Mouse (Mus musculus) cortical plate, adult 2 months (tissue): ENCODE measurements around the gene Zfp839. TPM values are rescaled to one million over a fixed set of nuclear protein-coding genes. Genes with fewer than 3 reads are reported as not detected.
A peak's percentile ranks its signal among the peaks of the same experiment; 100 is the strongest.

Experiments used
- H3K27ac ChIP-seq: fragments of 200-500 bp; 2 replicates; pipeline ENCODE4 v1.5.1; 2012; ENCODE audit warnings: low read length, control low read depth, inconsistent platforms; ENCODE audit not compliant: insufficient read depth
- H3K4me1 ChIP-seq: fragments of 200-500 bp; 2 replicates; pipeline ENCODE4 v1.6.1; 2011; ENCODE audit warnings: low read length; ENCODE audit not compliant: control insufficient read depth, insufficient read depth
- H3K4me3 ChIP-seq: fragments of 200-500 bp; 2 replicates; pipeline ENCODE4 v1.5.1; 2011; ENCODE audit warnings: mild to moderate bottlenecking, low read length, control low read depth; ENCODE audit not compliant: insufficient read depth
- CTCF ChIP-seq: fragments of 200-500 bp; IDR thresholded peaks from 2 replicates; pipeline ENCODE4 v1.5.1; 2011; ENCODE audit warnings: mild to moderate bottlenecking, control low read depth, low read length; ENCODE audit not compliant: insufficient read depth; ENCODE audit errors: extremely low read depth
- POLR2A ChIP-seq: fragments of 200-500 bp; IDR thresholded peaks from 2 replicates; pipeline ENCODE4 v1.6.1; 2011; ENCODE audit warnings: mild to moderate bottlenecking, low read length, control low read depth; ENCODE audit not compliant: insufficient read depth; ENCODE audit errors: extremely low read depth
- polyA plus RNA-seq: library from polyadenylated mRNA; depleted of rRNA; stranded (reverse); fragments of >200 nt; gene quantifications from 2 replicates; pipeline ENCODE4 v1.2.3, GENCODE M21; 2012; rRNA removed

Zfp839 gene
- polyA plus RNA-seq, 1 experiment, result 7.0 TPM

- TF ChIP-seq POLR2A, result no peak
- TF ChIP-seq CTCF, result 0 out of 2 replicates have a peak, but pooled peaks have one; percentile 7
- H3K4me1 ChIP-seq, result peaks cover 11% of the 10 kb centered on the region; the same call in 1 of the 2 replicates
- no peak overlapping the region for H3K4me3 ChIP-seq
- H3K27ac ChIP-seq, result no peak overlapping the region
Measured at GRCm38 (mm10) chr12:110903536-110903935, 53.5 kb downstream of the Zfp839 start.

- peaks cover 15% of the 10 kb centered on the region for H3K4me1 ChIP-seq
- H3K4me3 ChIP-seq, result no peak overlapping the region
- peak overlapping the region; percentile 60; the same call in 1 of the 2 replicates for H3K27ac ChIP-seq
- TF ChIP-seq CTCF, result no peak
- no peak for TF ChIP-seq POLR2A
Measured at GRCm38 (mm10) chr12:110907845-110908244, 57.8 kb downstream of the Zfp839 start.

GRCm38 (mm10) chr12:110909962-110910361 is 59.9 kb downstream of the Zfp839 start:
- TF ChIP-seq CTCF, result no peak
- no peak for TF ChIP-seq POLR2A
- peak overlapping the region; percentile 92 for H3K27ac ChIP-seq
- no peak overlapping the region for H3K4me3 ChIP-seq

GRCm38 (mm10) chr12:110915761-110916160 is 65.7 kb downstream of the Zfp839 start:
- Histone ChIP-seq H3K4me1 (no peaks in the 10 kb centered on the region; the same call in 1 of the 2 replicates), H3K4me3 (no peak overlapping the region), H3K27ac (no peak overlapping the region)
- TF ChIP-seq CTCF (no peak), POLR2A (no peak)

More at GRCm38 (mm10) chr12:110909962-110910361, 59.9 kb downstream of the Zfp839 start:
- peaks cover 15% of the 10 kb centered on the region for H3K4me1 ChIP-seq

Other genes with a start within 250 kb of the Zfp839 start
- gene Dync1h1, start 248.8 kb upstream of the Zfp839 start, polyA plus RNA-seq, result 279 and 350 TPM in 2 replicates
- not detected in 2 replicates for gene 1700001K19Rik, start 167.6 kb upstream of the Zfp839 start, polyA plus RNA-seq
- gene Hsp90aa1, start 147.5 kb upstream of the Zfp839 start, polyA plus RNA-seq, result 521 and 542 TPM in 2 replicates
- gene Wdr20, start 112.3 kb upstream of the Zfp839 start, polyA plus RNA-seq, result 23.9 and 24.2 TPM in 2 replicates
- gene Mok, start 9.3 kb upstream of the Zfp839 start, polyA plus RNA-seq, result 10.6 and 12.4 TPM in 2 replicates
- 116 and 121 TPM in 2 replicates for gene Cinp, start 38.9 kb downstream of the Zfp839 start, polyA plus RNA-seq
- gene Tecpr2, start 39.0 kb downstream of the Zfp839 start, polyA plus RNA-seq, result 35.3 and 36.9 TPM in 2 replicates
- 34.7 and 34.8 TPM in 2 replicates for gene Ankrd9, start 128.8 kb downstream of the Zfp839 start, polyA plus RNA-seq
- gene Rcor1, start 189.1 kb downstream of the Zfp839 start, polyA plus RNA-seq, result 11.3 and 11.6 TPM in 2 replicates